Mouse (Mus musculus) ES-E14 (cell line): ENCODE measurements around the gene Tyrobp.

Source experiments
- MAFK ChIP-seq: IDR thresholded peaks from 2 replicates; pipeline ENCODE4 v1.6.1; 2014; ENCODE audit warnings: mild to moderate bottlenecking, low read depth, low read length, inconsistent platforms; ENCODE audit not compliant: insufficient read depth
- ZC3H11A ChIP-seq: IDR thresholded peaks from 2 replicates; pipeline ENCODE4 v1.6.1; 2012; ENCODE audit warnings: low read depth, mild to moderate bottlenecking, inconsistent platforms, low read length, borderline replicate concordance

DNA sequence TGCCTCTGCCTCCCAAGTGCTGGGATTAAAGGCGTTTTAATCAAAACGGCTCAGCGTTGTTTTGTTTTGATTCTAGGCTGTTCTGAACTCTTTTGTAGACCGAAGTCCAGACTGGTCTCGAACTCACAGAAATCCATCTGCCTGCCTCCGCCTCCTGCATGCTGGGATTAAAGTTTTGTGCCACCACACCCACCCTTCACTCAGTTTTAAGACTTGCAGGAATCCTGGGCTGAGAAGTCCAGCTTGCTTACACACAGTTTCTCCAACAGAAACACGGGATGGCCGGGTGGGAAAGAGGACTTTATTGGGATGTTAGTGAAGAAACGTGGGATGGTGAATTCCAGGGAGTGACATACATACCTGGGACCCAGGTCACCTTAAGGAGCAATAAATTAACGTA, 21.1 kb downstream of the Tyrobp start:
- TF ChIP-seq ZC3H11A (no peak), MAFK (no peak)
